Mouse (Mus musculus): ENCODE measurements at regions not wholly inside any gene's neighbourhood (a gene's known extent, or its start where the extent isn't known, plus 50 kb on each side); places are given as distances from the start of the nearest gene placed in this dataset.

DNA sequence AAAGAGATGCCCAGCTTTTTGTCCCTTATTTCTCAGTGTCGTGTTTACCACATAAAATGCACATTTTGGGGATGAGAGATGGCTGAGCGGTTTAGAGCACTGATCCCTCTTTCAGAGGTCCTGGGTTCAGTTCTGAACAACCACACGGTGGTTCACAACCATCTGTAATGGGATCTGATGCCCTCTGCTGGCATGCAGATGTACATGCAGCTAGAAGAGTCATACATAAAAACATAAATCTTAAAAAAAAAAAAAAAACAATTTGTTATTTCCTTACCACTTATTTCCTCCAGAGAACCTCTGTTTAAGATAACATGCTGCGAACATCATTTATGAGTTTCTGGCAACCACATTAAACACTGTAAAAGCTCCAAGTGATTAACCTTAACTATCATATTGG lies 149.0 kb upstream of the Slco3a1 start:
- no peaks in the 10 kb centered on the region for H3K36me3 ChIP-seq (replicated peaks; ENCODE audit: control insufficient read depth, insufficient read depth, low read length)
- no peak for DNase-seq (ENCODE audit: low spot score)
- ATAC-seq (ENCODE audit: insufficient read depth, low read depth), result no peak
- no peak overlapping the region for H3K4me3 ChIP-seq (ENCODE audit: low read depth, low read length)
- TF ChIP-seq CTCF (IDR thresholded peaks at IDR 0.05; ENCODE audit: low read depth) (peak; percentile 23), EP300 (IDR thresholded peaks at IDR 0.05; ENCODE audit: low read depth) (no peak)
- no peak overlapping the region for H3K4me2 ChIP-seq (ENCODE audit: low read depth, low read length)
- H3K9ac ChIP-seq (replicated peaks; ENCODE audit: low read depth, low read length), result no peak overlapping the region
- no peaks in the 10 kb centered on the region for H3K27me3 ChIP-seq (ENCODE audit: control insufficient read depth, insufficient read depth, low read length)
- H3K4me1 ChIP-seq (ENCODE audit: control insufficient read depth, insufficient read depth), result no peaks in the 10 kb centered on the region
- H3K27ac ChIP-seq (ENCODE audit: low read depth), result no peak overlapping the region
- 77% methylated on average over 4 of the region's 4 CpGs for WGBS
- no peaks in the 10 kb centered on the region for H3K9me3 ChIP-seq (replicated peaks; ENCODE audit: control insufficient read depth, low read length)

DNA sequence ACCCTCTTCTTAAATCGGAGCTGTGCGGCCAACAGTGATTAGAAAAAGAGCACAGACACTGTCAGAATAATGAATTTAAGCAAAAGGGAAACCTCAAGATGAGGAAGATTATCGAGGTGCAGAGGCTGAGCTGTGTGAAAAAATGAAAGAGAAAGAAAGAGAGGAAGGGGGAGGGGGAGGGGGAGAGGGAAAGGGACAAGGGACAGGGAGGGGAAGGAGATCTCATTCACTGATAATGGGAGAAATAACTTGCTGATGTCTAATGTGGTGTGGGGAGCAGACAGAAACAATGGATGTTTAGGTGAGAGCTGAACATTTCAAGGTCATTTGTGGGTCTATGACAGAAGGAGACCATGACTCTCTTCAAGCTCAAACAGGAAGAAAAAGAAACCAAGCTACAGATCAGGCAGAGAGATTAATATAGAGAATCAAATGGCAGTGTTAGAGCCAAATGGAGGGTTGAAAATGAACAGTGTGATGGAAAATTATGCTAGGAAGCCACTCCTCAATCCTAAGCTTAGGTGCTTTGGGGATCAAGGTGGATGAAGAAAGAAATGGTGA lies 143.3 kb upstream of the Slco3a1 start:
- no peak for TF ChIP-seq CTCF (IDR thresholded peaks at IDR 0.05; ENCODE audit: low read depth)
- no peak for TF ChIP-seq EP300 (IDR thresholded peaks at IDR 0.05; ENCODE audit: low read depth)
- no peaks in the 10 kb centered on the region for H3K27me3 ChIP-seq (ENCODE audit: control insufficient read depth, insufficient read depth, low read length)
- DNase-seq (ENCODE audit: low spot score) (no peak), ATAC-seq (ENCODE audit: insufficient read depth, low read depth) (no peak)
- no peaks in the 10 kb centered on the region for H3K36me3 ChIP-seq (replicated peaks; ENCODE audit: control insufficient read depth, insufficient read depth, low read length)
- no peak overlapping the region for H3K4me2 ChIP-seq (ENCODE audit: low read depth, low read length)
- H3K27ac ChIP-seq (ENCODE audit: low read depth), result no peak overlapping the region
- H3K4me3 ChIP-seq (ENCODE audit: low read depth, low read length), result no peak overlapping the region
- H3K9me3 ChIP-seq (replicated peaks; ENCODE audit: control insufficient read depth, low read length), result no peaks in the 10 kb centered on the region
- no peaks in the 10 kb centered on the region for H3K4me1 ChIP-seq (ENCODE audit: control insufficient read depth, insufficient read depth)
- 68% methylated on average over 3 of the region's 3 CpGs for WGBS
- H3K9ac ChIP-seq (replicated peaks; ENCODE audit: low read depth, low read length), result no peak overlapping the region

GRCm38 (mm10) chr7:74696286-74696685 lies 141.7 kb upstream of the Slco3a1 start:
- Histone ChIP-seq H3K4me2 (ENCODE audit: low read depth, low read length) (no peak overlapping the region), H3K9ac (replicated peaks; ENCODE audit: low read depth, low read length) (no peak overlapping the region), H3K27ac (ENCODE audit: low read depth) (no peak overlapping the region), H3K4me1 (ENCODE audit: control insufficient read depth, insufficient read depth) (no peaks in the 10 kb centered on the region), H3K36me3 (replicated peaks; ENCODE audit: control insufficient read depth, insufficient read depth, low read length) (no peaks in the 10 kb centered on the region), H3K9me3 (replicated peaks; ENCODE audit: control insufficient read depth, low read length) (no peaks in the 10 kb centered on the region), H3K4me3 (ENCODE audit: low read depth, low read length) (no peak overlapping the region), H3K27me3 (ENCODE audit: control insufficient read depth, insufficient read depth, low read length) (no peaks in the 10 kb centered on the region)
- no peak for TF ChIP-seq EP300 (IDR thresholded peaks at IDR 0.05; ENCODE audit: low read depth)
- no peak for TF ChIP-seq CTCF (IDR thresholded peaks at IDR 0.05; ENCODE audit: low read depth)
- WGBS, result 86% methylated on average over 4 of the region's 4 CpGs
- ATAC-seq (ENCODE audit: insufficient read depth, low read depth) (no peak), DNase-seq (ENCODE audit: low spot score) (no peak)

- H3K4me2 ChIP-seq (ENCODE audit: low read depth, low read length), result no peak overlapping the region
- H3K4me1 ChIP-seq (ENCODE audit: control insufficient read depth, insufficient read depth), result no peaks in the 10 kb centered on the region
- no peak overlapping the region for H3K9ac ChIP-seq (replicated peaks; ENCODE audit: low read depth, low read length)
- H3K36me3 ChIP-seq (replicated peaks; ENCODE audit: control insufficient read depth, insufficient read depth, low read length), result no peaks in the 10 kb centered on the region
- no peak overlapping the region for H3K27ac ChIP-seq (ENCODE audit: low read depth)
- DNase-seq (ENCODE audit: low spot score), result no peak
- H3K27me3 ChIP-seq (ENCODE audit: control insufficient read depth, insufficient read depth, low read length), result no peaks in the 10 kb centered on the region
- no peak overlapping the region for H3K4me3 ChIP-seq (ENCODE audit: low read depth, low read length)
- H3K9me3 ChIP-seq (replicated peaks; ENCODE audit: control insufficient read depth, low read length), result no peaks in the 10 kb centered on the region
- no peak for ATAC-seq (ENCODE audit: insufficient read depth, low read depth)
- 27% methylated on average over 3 of the region's 3 CpGs for WGBS
- TF ChIP-seq CTCF (IDR thresholded peaks at IDR 0.05; ENCODE audit: low read depth), result no peak
- TF ChIP-seq EP300 (IDR thresholded peaks at IDR 0.05; ENCODE audit: low read depth), result no peak
Observed at GRCm38 (mm10) chr7:74693049-74693448, 138.5 kb upstream of the Slco3a1 start.

DNA sequence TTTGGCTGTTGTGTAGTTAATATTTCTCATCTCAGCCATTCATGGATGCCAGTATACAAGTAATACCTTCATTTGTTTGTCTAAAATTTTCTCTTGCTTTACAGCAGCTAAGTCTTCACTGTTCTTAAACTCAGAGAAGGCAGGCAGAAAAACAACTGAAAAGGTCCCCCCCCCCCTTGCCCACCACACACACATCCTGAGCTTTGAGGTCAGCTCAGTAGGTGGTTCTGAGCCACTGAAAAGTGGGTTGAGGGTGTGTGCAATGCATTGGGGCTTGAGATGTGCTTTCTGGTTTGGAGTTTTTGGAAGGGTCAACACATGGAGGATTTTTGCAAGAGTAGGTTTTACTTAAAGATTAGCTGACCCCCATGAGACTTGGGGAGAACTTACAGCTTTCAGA lies 136.1 kb upstream of the Slco3a1 start:
- no peaks in the 10 kb centered on the region for H3K9me3 ChIP-seq (replicated peaks; ENCODE audit: control insufficient read depth, low read length)
- no peaks in the 10 kb centered on the region for H3K36me3 ChIP-seq (replicated peaks; ENCODE audit: control insufficient read depth, insufficient read depth, low read length)
- H3K27ac ChIP-seq (ENCODE audit: low read depth), result no peak overlapping the region
- no peaks in the 10 kb centered on the region for H3K4me1 ChIP-seq (ENCODE audit: control insufficient read depth, insufficient read depth)
- no peak overlapping the region for H3K4me3 ChIP-seq (ENCODE audit: low read depth, low read length)
- DNase-seq (ENCODE audit: low spot score), result no peak
- H3K9ac ChIP-seq (replicated peaks; ENCODE audit: low read depth, low read length), result no peak overlapping the region
- ATAC-seq (ENCODE audit: insufficient read depth, low read depth), result no peak
- TF ChIP-seq EP300 (IDR thresholded peaks at IDR 0.05; ENCODE audit: low read depth) (no peak), CTCF (IDR thresholded peaks at IDR 0.05; ENCODE audit: low read depth) (no peak)
- no peak overlapping the region for H3K4me2 ChIP-seq (ENCODE audit: low read depth, low read length)
- H3K27me3 ChIP-seq (ENCODE audit: control insufficient read depth, insufficient read depth, low read length), result no peaks in the 10 kb centered on the region

GRCm38 (mm10) chr7:74688116-74688702 lies 133.6 kb upstream of the Slco3a1 start:
- ATAC-seq (ENCODE audit: insufficient read depth, low read depth), result no peak
- no peaks in the 10 kb centered on the region for H3K27me3 ChIP-seq (ENCODE audit: control insufficient read depth, insufficient read depth, low read length)
- DNase-seq (ENCODE audit: low spot score), result no peak
- H3K9me3 ChIP-seq (replicated peaks; ENCODE audit: control insufficient read depth, low read length), result no peaks in the 10 kb centered on the region
- 79% methylated on average over 7 of the region's 7 CpGs for WGBS
- no peaks in the 10 kb centered on the region for H3K4me1 ChIP-seq (ENCODE audit: control insufficient read depth, insufficient read depth)
- H3K9ac ChIP-seq (replicated peaks; ENCODE audit: low read depth, low read length), result no peak overlapping the region
- H3K4me3 ChIP-seq (ENCODE audit: low read depth, low read length), result no peak overlapping the region
- TF ChIP-seq CTCF (IDR thresholded peaks at IDR 0.05; ENCODE audit: low read depth), result no peak
- TF ChIP-seq EP300 (IDR thresholded peaks at IDR 0.05; ENCODE audit: low read depth), result no peak
- no peak overlapping the region for H3K4me2 ChIP-seq (ENCODE audit: low read depth, low read length)
- H3K27ac ChIP-seq (ENCODE audit: low read depth), result no peak overlapping the region
- no peaks in the 10 kb centered on the region for H3K36me3 ChIP-seq (replicated peaks; ENCODE audit: control insufficient read depth, insufficient read depth, low read length)
